Mouse (Mus musculus) inflammation-experienced regulatory T-cells, adult 6 months (primary cell): ENCODE results near the gene Cops3. TPM values are rescaled to one million over a fixed set of nuclear protein-coding genes. Genes with fewer than 3 reads are reported as not detected.

Experiments
- ATAC-seq: one replicate; pipeline ENCODE4 v1.8.0; 2017
- polyA plus RNA-seq, 3 experiments: library from polyadenylated mRNA; unstranded; fragments of 100-300 nt; shearing (Covaris generic); gene quantifications; one replicate each; pipeline ENCODE4 v1.2.1; 2017

The Cops3 gene
- polyA plus RNA-seq, 3 experiments from 2014 or later, result 75.3 to 89.0 (median 88.4) TPM

DNA sequence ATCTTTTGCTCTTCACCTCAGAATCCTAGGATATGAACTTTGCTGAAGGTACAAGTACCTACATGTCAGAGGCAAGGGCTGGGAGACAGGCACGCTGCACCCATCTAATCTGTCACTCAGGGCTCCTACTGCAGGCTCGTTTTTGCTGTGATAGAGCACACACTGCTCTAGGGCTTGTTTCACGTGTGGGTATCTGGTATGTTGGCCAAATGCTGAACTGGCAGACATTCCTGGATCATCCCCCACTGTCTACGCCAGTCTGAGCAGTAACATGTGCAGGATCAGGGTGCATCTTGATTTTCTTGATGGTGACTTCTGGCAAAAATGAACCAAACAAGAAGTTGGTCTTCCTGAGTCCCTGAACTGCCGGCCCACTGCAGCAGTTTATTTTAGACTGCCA, 62.4 kb downstream of the Cops3 start:
- no peak for ATAC-seq

DNA sequence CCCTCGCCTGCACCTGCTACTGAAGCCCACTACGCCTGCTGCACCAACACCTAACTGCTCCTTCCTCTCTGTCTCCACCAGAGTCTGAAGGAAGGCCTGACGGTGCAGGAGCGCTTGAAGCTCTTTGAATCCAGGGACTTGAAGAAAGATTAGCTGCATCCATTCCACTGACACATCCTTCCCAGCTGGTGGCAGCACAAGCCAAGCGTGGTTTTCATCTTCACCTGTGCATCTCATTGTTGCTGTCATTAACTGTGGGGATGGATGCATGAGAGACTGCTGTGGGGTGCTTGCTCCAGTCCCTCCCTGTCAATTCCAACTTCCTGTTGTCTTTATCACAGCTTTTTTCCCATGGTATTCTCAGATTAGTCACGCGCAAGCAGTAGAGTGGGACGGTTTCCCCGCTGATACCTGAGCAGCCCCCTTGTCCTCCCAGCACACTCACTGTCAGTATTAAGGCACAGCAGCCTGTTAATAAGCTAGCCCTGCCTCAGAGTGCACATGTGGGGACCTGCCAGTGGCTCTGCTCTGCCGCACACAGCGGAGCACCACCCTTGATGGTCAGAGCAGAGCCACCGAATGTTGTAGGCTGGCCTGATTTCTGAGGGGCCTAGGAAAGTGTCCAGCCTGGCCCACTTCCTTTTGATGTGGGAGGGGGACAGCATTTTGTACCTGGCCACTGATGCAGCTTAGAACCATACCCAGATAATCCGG, 64.0 kb downstream of the Cops3 start:
- no peak for ATAC-seq

DNA sequence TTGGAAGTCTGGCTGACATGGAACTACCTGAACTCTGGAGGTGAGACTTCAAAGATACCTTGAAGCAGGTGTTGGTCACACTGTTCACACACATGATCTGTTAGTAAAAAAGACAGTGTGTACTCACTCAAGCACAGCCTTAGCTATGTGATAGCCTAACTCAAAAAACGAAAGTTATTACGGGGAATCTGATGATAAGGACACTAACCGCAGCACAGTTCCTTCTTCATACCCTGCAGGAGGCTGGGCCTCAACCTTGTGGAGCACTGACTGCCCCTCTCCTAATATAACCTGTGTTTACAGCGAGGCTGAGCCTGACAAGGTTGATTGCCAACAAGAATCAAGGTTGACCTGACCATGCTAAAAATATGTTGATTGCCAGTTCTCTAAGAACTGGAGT, 65.1 kb downstream of the Cops3 start:
- ATAC-seq, result no peak

DNA sequence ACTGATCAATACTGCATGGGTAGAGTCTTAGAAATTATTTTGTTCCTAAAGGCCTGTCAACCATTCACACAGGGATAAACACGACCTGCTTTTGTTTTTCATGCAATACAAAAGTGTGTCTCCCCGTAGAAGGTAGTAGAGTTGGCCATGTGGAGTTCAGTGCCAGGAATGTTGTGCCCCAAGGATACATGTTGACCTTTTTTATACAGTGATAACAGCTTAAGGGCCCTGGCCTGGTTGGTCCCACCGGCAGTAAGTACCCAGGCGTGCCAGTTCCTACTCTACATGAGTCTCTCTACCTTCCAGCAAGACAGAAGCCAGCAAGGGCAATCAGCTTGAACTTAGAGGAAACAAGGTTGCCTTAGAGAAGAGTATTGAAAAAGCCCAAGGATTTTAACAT, 66.7 kb downstream of the Cops3 start:
- no peak for ATAC-seq

DNA sequence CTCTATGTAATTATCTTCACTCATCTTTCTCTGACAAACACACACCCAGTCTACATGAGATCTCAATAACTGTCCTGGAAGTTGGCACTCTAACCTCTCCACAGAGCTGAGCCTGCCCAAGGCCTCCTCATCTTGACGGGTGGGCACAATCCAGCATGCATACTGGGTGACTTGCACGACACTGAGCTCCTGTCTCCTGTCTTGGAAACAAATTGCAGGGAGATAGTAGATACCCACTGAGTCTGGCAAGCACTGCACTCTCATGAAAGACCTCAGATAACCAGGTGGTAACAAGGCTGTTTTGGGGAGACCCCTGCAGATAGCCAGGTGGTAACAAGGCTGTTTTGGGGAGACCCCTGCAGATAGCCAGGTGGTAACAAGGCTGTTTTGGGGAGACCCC, 67.3 kb downstream of the Cops3 start:
- no peak for ATAC-seq

DNA sequence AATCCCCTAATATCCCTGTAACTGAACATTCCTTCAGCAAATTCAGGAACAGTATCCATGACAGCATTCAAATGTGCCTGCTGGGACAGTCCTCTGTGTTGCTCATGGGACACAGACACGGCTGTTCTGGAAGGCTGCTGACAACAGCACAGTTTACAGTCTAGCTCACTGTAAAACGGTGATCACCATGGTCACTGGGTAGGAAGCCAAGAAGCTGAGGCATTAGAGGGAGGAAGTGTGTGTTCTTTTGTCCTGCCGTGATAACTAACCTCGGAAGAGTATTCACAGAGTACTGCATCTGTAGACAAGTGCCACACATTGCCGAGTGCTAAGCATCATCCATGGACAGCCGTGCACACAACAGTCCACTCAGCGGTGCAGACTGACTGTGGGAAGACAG, 68.9 kb downstream of the Cops3 start:
- no peak for ATAC-seq

DNA sequence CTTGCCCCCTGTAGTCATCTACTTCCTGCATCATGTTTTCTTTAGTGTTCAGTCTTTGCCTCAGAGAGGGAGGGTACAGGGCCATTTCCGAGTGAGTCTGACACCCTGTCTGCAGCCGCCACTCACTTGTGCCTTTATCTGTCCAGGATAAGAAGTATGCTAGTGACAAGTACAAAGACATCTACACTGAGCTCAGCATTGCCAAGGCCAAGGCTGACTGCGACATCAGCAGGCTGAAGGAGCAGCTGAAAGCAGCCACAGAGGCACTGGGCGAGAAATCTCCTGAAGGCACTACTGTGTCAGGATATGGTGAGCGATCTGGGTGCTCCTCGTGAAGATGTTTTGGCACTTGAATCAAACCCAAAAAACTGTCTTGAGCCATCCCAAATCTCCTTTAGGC, 69.9 kb downstream of the Cops3 start:
- ATAC-seq, result no peak

DNA sequence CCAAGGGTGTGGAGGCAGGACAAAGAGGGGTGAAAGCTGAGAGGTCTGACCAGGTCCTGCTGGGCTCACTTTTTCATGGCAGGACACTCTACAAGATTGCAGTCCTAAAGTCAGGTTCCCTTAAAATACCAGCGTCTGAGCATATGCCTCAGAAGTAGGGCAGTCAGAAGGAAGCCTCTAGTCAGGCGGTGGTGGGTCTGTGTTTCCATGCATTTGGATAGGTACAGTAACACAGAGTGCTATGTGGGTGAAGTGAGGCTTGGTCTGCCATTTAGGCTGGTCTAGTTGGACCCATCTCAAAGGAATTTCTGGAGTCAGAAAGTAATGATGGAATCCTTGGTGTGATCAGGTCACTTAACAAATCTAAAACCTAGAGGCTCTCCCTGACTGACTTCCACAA, 70.3 kb downstream of the Cops3 start:
- no peak for ATAC-seq

Other genes starting within 250 kb of the Cops3 start
- gene Olfr223, start 246.5 kb downstream of the Cops3 start, polyA plus RNA-seq, result not detected
- gene Mprip, start 178.5 kb downstream of the Cops3 start, polyA plus RNA-seq, result 10 to 100 TPM; 16.4 to 27.3 (median 22.0) TPM
- gene Pld6, start 52.2 kb downstream of the Cops3 start, polyA plus RNA-seq, result under 1 TPM in 1 of 3 experiments, not detected in 2; 0.51 TPM
- gene Flcn, start 29.8 kb downstream of the Cops3 start, polyA plus RNA-seq, result 10 to 100 TPM; 19.6 to 30.6 (median 23.2) TPM
- 1 to 10 TPM; 6.3 to 8.8 (median 7.6) TPM for gene Nt5m, start 391 bp downstream of the Cops3 start, polyA plus RNA-seq
- gene Med9, start 108.4 kb upstream of the Cops3 start, polyA plus RNA-seq, result 1 to 10 TPM; 4.0 to 8.1 (median 6.0) TPM
- gene Rasd1, start 125.1 kb upstream of the Cops3 start, polyA plus RNA-seq, result under 1 TPM in 1 of 3 experiments, not detected in 2; 0.88 TPM
- 1 to 10 TPM in 2 of 3 experiments, under 1 TPM in 1; 0.74 to 2.5 (median 1.9) TPM for gene Pemt, start 206.7 kb upstream of the Cops3 start, polyA plus RNA-seq